24 mouse cellular contexts compared by ENCODE assay signal in the genomic region with DNA sequence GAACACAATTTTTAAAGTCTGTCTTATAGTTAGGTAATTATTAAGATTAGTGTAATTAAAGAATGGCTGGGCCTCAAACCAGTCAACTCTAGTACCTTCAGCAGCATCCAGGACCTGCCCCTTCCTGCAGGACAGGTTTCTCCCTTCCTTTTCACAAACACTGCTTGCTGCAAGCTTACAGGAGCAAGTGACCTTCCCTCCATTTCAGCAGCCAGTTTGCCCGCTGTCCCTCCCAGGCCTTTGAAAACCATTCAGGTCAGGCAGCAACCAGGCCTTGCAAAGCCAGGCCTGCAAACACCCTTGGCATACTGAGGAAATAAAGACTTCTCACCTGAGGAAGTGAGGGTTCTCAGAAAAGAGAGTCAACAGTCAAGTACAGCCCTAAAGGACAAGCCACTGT. TPM values are rescaled to one million over a fixed set of nuclear protein-coding genes. Genes with fewer than 3 reads are reported as not detected.
DNase-seq lines count a peak whose midpoint lies in the region; ATAC-seq and TF ChIP-seq lines count a peak whose summit lies in the region.
"Had no signal": no experiment of that assay in that cellular context is flagged by ENCODE, and none has a peak within 500 bp of the region (broad histone marks: within the 10 kb centered on the region; RNA-seq: fewer than 3 reads in every experiment).

No protein-coding gene starts in this region.

- DNase-seq in kidney, adult 2 months = peak; percentile 36
- DNase-seq in kidney, adult 18-20 months = no peak
- no peak for DNase-seq in lung, postnatal 36 days
- no peak for DNase-seq in layer of hippocampus, adult 9-11 months
- no peak for DNase-seq in cerebellum, postnatal 25 days
- DNase-seq: adrenal gland, postnatal 14 days; cerebellum, adult 11 months; cerebellum, postnatal 14 days; embryo, embryonic 11 days; lung, postnatal 4 days; retina, postnatal 1 day; thymus, postnatal 25 days had no signal

- no peak overlapping the region for H3K9ac ChIP-seq in lung, embryonic 16.5 days (ENCODE audit: low read length)
- no peak overlapping the region for H3K9ac ChIP-seq in kidney, embryonic 15.5 days
- no peak overlapping the region for H3K9ac ChIP-seq in liver, embryonic 16.5 days (ENCODE audit: low read depth, low read length)

- no peaks in the 10 kb centered on the region for H3K36me3 ChIP-seq in kidney, adult 2 months (ENCODE audit: control insufficient read depth, insufficient read depth, low read length)
- 0 out of 2 replicates have a peak, but pooled peaks cover 3% of the 10 kb centered on the region for H3K36me3 ChIP-seq in lung, embryonic 16.5 days (ENCODE audit: control insufficient read depth, insufficient read depth, low read length)
- H3K36me3 ChIP-seq in kidney, embryonic 15.5 days = no peaks in the 10 kb centered on the region
- no peaks in the 10 kb centered on the region; the same call in none of the 2 replicates for H3K36me3 ChIP-seq in liver, embryonic 16.5 days (ENCODE audit: control insufficient read depth, insufficient read depth)
- H3K36me3 ChIP-seq: midbrain, embryonic 10.5 days had no signal

- H3K27me3 ChIP-seq in kidney, adult 2 months (replicated peaks; ENCODE audit: control insufficient read depth, insufficient read depth, low read length) = no peaks in the 10 kb centered on the region
- H3K27me3 ChIP-seq in lung, embryonic 16.5 days (ENCODE audit: control insufficient read depth, insufficient read depth, low read depth, low read length) = no peaks in the 10 kb centered on the region
- no peaks in the 10 kb centered on the region for H3K27me3 ChIP-seq in kidney, embryonic 15.5 days
- H3K27me3 ChIP-seq in liver, embryonic 16.5 days (ENCODE audit: control insufficient read depth, insufficient read depth, low read depth, low read length) = peaks cover 14% of the 10 kb centered on the region

- H3K27ac ChIP-seq in kidney, adult 2 months (ENCODE audit: insufficient read depth, low read depth, low read length) = peak overlapping the region; percentile 54; the same call in 1 of the 2 replicates
- peak overlapping the region; percentile 89 for H3K27ac ChIP-seq in lung, embryonic 16.5 days (ENCODE audit: low read length)
- peak overlapping the region; percentile 82 for H3K27ac ChIP-seq in kidney, embryonic 15.5 days
- peak overlapping the region; percentile 38 for H3K27ac ChIP-seq in liver, embryonic 16.5 days (ENCODE audit: low read length)
- H3K27ac ChIP-seq: hindbrain, postnatal 0 days; midbrain, embryonic 10.5 days had no signal

- no peak overlapping the region for H3K4me2 ChIP-seq in lung, embryonic 16.5 days (ENCODE audit: low read depth, low read length)
- no peak overlapping the region for H3K4me2 ChIP-seq in kidney, embryonic 15.5 days
- H3K4me2 ChIP-seq in liver, embryonic 16.5 days (ENCODE audit: low read depth, low read length) = no peak overlapping the region

- TF ChIP-seq CTCF in kidney, adult 2 months (conservative IDR thresholded peaks at IDR 0.05; ENCODE audit: insufficient read depth, insufficient read length, low read depth, low read length) = no peak

- H3K4me1 ChIP-seq in kidney, adult 2 months (ENCODE audit: control insufficient read depth, insufficient read depth, low read length) = peaks cover 12% of the 10 kb centered on the region; the same call in 1 of the 2 replicates
- H3K4me1 ChIP-seq in lung, embryonic 16.5 days (replicated peaks; ENCODE audit: control insufficient read depth, insufficient read depth, low read length) = peaks cover 39% of the 10 kb centered on the region
- H3K4me1 ChIP-seq in kidney, embryonic 15.5 days = peaks cover 46% of the 10 kb centered on the region
- peaks cover 47% of the 10 kb centered on the region for H3K4me1 ChIP-seq in liver, embryonic 16.5 days (ENCODE audit: control insufficient read depth, low read depth, low read length)

- no peak overlapping the region for H3K4me3 ChIP-seq in kidney, adult 2 months (ENCODE audit: insufficient read depth, low read depth, low read length)
- no peak overlapping the region for H3K4me3 ChIP-seq in lung, embryonic 16.5 days (ENCODE audit: low read length)
- no peak overlapping the region for H3K4me3 ChIP-seq in kidney, embryonic 15.5 days (replicated peaks)
- H3K4me3 ChIP-seq in liver, embryonic 16.5 days (ENCODE audit: low read depth, low read length) = no peak overlapping the region
- H3K4me3 ChIP-seq: midbrain, embryonic 10.5 days had no signal

- H3K9me3 ChIP-seq in lung, embryonic 16.5 days (ENCODE audit: control insufficient read depth, low read length) = no peaks in the 10 kb centered on the region
- H3K9me3 ChIP-seq in kidney, embryonic 15.5 days (replicated peaks) = no peaks in the 10 kb centered on the region
- H3K9me3 ChIP-seq in liver, embryonic 16.5 days (replicated peaks; ENCODE audit: control insufficient read depth, low read length) = no peaks in the 10 kb centered on the region
- H3K9me3 ChIP-seq: midbrain, embryonic 10.5 days had no signal

- no peak for ATAC-seq in lung, embryonic 16.5 days (ENCODE audit: low read depth)
- no peak for ATAC-seq in kidney, embryonic 15.5 days (replicated peaks; ENCODE audit: low FRiP score)
- no peak for ATAC-seq in liver, embryonic 16.5 days (ENCODE audit: low read depth)
- ATAC-seq: activated CD4-positive, CD25-positive, alpha-beta regulatory T cell, adult 4 months; CD4-positive, CD25-positive, alpha-beta regulatory T cell, adult 4 months; forebrain, embryonic 16.5 days; hindbrain, postnatal 0 days; intestine, postnatal 0 days had no signal

- TF ChIP-seq POLR2A in kidney, adult 2 months (IDR thresholded peaks at IDR 0.05; ENCODE audit: low read depth, low read length) = no peak

- 70% methylated on average over 1 of the region's 1 CpGs for WGBS in kidney, adult 2 months
- WGBS in lung, embryonic 16.5 days = 47% methylated on average over 1 of the region's 1 CpGs
- whole genome bisulfite sequencing in kidney, embryonic 15.5 days = 74% methylated on average over 1 of the region's 1 CpGs
- WGBS in liver, embryonic 16.5 days (ENCODE audit: insufficient replicate concordance) = 90% methylated on average over 1 of the region's 1 CpGs

RNA-seq across cellular contexts. Expression of gene Tbx2, which starts 41.1 kb away (rescaled TPM):
- polyA plus RNA-seq in kidney, adult 2 months (2012; rRNA removed) = 58.5 and 66.9 TPM in 2 replicates
- polyA plus RNA-seq in lung, embryonic 16.5 days (2015; fragmentation: Nextera tagmentation; extraction: Ambion mirVana) = 24.6 and 25.1 TPM in 2 replicates
- 11.2 and 11.4 TPM in 2 replicates for polyA plus RNA-seq in kidney, embryonic 15.5 days (2015; fragmentation: Nextera tagmentation; extraction: Ambion mirVana)
- polyA plus RNA-seq in liver, embryonic 16.5 days (2015; fragmentation: Nextera tagmentation; extraction: Ambion mirVana) = 0.18 and 0.26 TPM in 2 replicates
- polyA plus RNA-seq: CD4-positive, CD25-positive, alpha-beta regulatory T cell, adult 4 months had no signal

RNA-seq across cellular contexts. Expression of gene Gm11444, which starts 58.9 kb away (rescaled TPM):
- not detected in 2 replicates for polyA plus RNA-seq in kidney, adult 2 months (2012; rRNA removed)
- not detected in 2 replicates for polyA plus RNA-seq in lung, embryonic 16.5 days (2015; fragmentation: Nextera tagmentation; extraction: Ambion mirVana)
- polyA plus RNA-seq in kidney, embryonic 15.5 days (2015; fragmentation: Nextera tagmentation; extraction: Ambion mirVana) = not detected in 2 replicates
- polyA plus RNA-seq in liver, embryonic 16.5 days (2015; fragmentation: Nextera tagmentation; extraction: Ambion mirVana) = not detected in 2 replicates
- polyA plus RNA-seq: embryonic facial prominence, embryonic 14.5 days; forebrain, embryonic 16.5 days; heart, embryonic 16.5 days; hindbrain, postnatal 0 days; intestine, postnatal 0 days; limb, embryonic 11.5 days; midbrain, embryonic 10.5 days had no signal

Comparison
In these comparisons a context has a peak if more than half of its experiments do, and no peak if none do; other contexts are left out.
1. H3K27ac ChIP-seq: peak in every context shown above with its lines; median percentile 89 in lung, embryonic 16.5 days; 82 in kidney, embryonic 15.5 days; 54 in kidney, adult 2 months; 38 in liver, embryonic 16.5 days.